Comparison of ENCODE assay signal across 8 mouse cellular contexts in genomic region chrY:89126246-89126645, GRCm38 (mm10).
DNase-seq lines count a peak whose midpoint lies in the region; TF ChIP-seq lines count a peak whose summit lies in the region.
"Not testable (repeated sequence)": the region's sequence is repeated elsewhere in the genome, so short reads cannot be mapped to it uniquely, and the experiment has no call there.

No protein-coding gene starts in this region.

- DNase-seq in adrenal gland, adult (ENCODE audit: inconsistent age in 2 of 2, low spot score in 1 of 2), result peak; percentile 7 to 64
- DNase-seq in cerebellum, adult 9-10 months, result peak; percentile 24
- DNase-seq in heart, adult 18-20 months, result peak; percentile 0 to 1
- peak; percentile 24 for DNase-seq in kidney, adult 2 months
- DNase-seq in layer of hippocampus, postnatal 14 days (ENCODE audit: low spot score in 2 of 2), result peak; percentile 0 to 1
- DNase-seq in lung, postnatal 25 days (ENCODE audit: low spot score), result peak; percentile 0
- peak; percentile 1 to 2 for DNase-seq in right cerebral cortex, postnatal 36 days (ENCODE audit: low spot score in 2 of 2)
- DNase-seq in thymus, postnatal 25 days, result peak; percentile 5

- not testable (repeated sequence) for H3K27me3 ChIP-seq in kidney, adult 2 months (replicated peaks; ENCODE audit: control insufficient read depth, insufficient read depth, low read length)

- not testable (repeated sequence) for H3K27ac ChIP-seq in kidney, adult 2 months (ENCODE audit: insufficient read depth, low read depth, low read length)

- not testable (repeated sequence) for H3K36me3 ChIP-seq in kidney, adult 2 months (ENCODE audit: control insufficient read depth, insufficient read depth, low read length)

- H3K4me1 ChIP-seq in kidney, adult 2 months (ENCODE audit: control insufficient read depth, insufficient read depth, low read length), result not testable (repeated sequence)

- TF ChIP-seq POLR2A in kidney, adult 2 months (IDR thresholded peaks at IDR 0.05; ENCODE audit: low read depth, low read length), result not testable (repeated sequence)

- 91% methylated on average over 14 of the region's 21 CpGs for WGBS in kidney, adult 2 months

- TF ChIP-seq CTCF in kidney, adult 2 months (conservative IDR thresholded peaks at IDR 0.05; ENCODE audit: insufficient read depth, insufficient read length, low read depth, low read length), result not testable (repeated sequence)

- not testable (repeated sequence) for H3K4me3 ChIP-seq in kidney, adult 2 months (ENCODE audit: insufficient read depth, low read depth, low read length)
